Mouse (Mus musculus) layer of hippocampus, adult 2 months (tissue): ENCODE data around the gene Mdga1. TPM values are rescaled to one million over a fixed set of nuclear protein-coding genes. Genes with fewer than 3 reads are reported as not detected.

Experiments used
- DNase-seq, 2 experiments: peaks; one replicate each; pipeline ENCODE4 v3.0.0; 2022; ENCODE audit warnings: low spot score in 2 of 2
- H3K27ac ChIP-seq: fragments of 200-600 bp; 2 replicates; pipeline ENCODE4 v1.8.1; 2022
- H3K4me3 ChIP-seq: fragments of 200-600 bp; 2 replicates; pipeline ENCODE4 v1.8.1; 2022; ENCODE audit warnings: mild to moderate bottlenecking
- CTCF ChIP-seq: fragments of 200-600 bp; conservative IDR thresholded peaks from 2 replicates; pipeline ENCODE4 v1.8.1; 2022; ENCODE audit warnings: antibody characterized with exemption, mild to moderate bottlenecking, moderate library complexity
- total RNA-seq, 2 experiments: library from RNA; stranded (reverse); gene quantifications; 2 replicates each; pipeline ENCODE4 v1.2.3; 2021

Gene Mdga1
- total RNA-seq, 2 experiments from 2014 or later = 70.1 to 73.8 TPM

DNA sequence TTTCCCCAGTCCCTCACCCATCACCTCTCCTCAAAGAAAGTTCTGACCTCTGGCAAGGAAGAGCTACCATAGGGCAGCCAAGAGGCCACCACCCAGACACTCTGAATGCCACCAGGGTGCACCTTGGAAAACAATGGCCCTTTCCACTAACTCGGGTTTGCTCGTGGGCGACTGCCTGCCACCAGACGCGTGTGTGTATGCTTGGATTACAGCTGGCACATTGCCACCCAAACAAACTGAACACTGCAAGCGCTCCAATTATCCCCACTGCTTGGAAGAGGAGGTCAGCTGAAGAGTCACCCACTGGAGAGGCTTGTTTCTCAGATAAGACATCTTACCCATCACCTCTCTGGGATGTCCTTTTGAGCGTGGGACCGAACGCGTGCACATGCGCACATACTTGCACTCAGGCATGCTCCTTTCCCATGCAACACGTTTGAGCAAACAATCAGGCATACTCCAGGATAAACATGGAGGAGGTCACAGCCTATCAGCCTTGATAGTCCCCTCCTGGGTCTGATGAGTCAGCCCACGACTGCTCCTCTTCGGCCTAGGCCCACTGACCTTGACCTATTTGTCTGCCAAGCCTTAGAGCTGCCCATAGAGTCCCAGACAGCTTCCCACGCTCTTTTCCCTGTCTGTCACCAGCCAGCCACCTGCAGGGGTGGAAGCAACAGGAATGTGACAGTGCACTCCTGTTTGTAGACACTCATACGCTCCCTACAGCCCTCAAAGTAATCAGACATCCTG is 67.3 kb downstream of the Mdga1 start:
- TF ChIP-seq CTCF = no peak

GRCm38 (mm10) chr17:29900289-29900688 is 69.6 kb downstream of the Mdga1 start:
- DNase-seq = no peak
- no peak overlapping the region for H3K27ac ChIP-seq
- no peak for TF ChIP-seq CTCF

More for the DNA sequence above, 67.3 kb downstream of the Mdga1 start:
- H3K4me3 ChIP-seq = no peak overlapping the region
- H3K27ac ChIP-seq = no peak overlapping the region
- DNase-seq = no peak

GRCm38 (mm10) chr17:29896181-29897054 is 73.5 kb downstream of the Mdga1 start:
- no peak overlapping the region for H3K4me3 ChIP-seq
- no peak for DNase-seq
- H3K27ac ChIP-seq = no peak overlapping the region
- peak; percentile 46 for TF ChIP-seq CTCF

More at GRCm38 (mm10) chr17:29900289-29900688, 69.6 kb downstream of the Mdga1 start:
- H3K4me3 ChIP-seq = no peak overlapping the region

GRCm38 (mm10) chr17:29895566-29895965 is 74.3 kb downstream of the Mdga1 start:
- no peak for TF ChIP-seq CTCF

DNA sequence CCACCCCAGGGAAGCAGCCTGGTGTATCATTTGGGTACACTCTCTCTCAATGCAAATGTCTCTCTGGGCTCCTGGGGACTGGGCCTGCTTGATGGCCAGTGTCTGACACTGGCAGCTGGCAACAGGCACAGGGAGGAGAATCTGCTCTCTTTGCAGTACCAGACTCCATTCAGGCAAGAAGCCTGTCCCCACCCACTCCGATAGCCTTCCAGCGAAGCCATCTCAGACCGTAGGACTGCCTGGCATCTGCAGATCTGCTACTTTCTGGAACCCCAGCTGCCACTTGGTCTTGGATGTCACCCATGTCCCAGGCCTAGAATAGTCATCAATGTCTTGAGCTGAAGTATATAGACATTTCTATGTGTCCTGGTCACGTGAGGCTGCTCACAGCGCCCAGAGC is 74.9 kb downstream of the Mdga1 start:
- DNase-seq = no peak
- TF ChIP-seq CTCF = no peak
- no peak overlapping the region for H3K4me3 ChIP-seq
- H3K27ac ChIP-seq = no peak overlapping the region

More at GRCm38 (mm10) chr17:29895566-29895965, 74.3 kb downstream of the Mdga1 start:
- Histone ChIP-seq H3K27ac (no peak overlapping the region), H3K4me3 (no peak overlapping the region)
- no peak for DNase-seq

DNA sequence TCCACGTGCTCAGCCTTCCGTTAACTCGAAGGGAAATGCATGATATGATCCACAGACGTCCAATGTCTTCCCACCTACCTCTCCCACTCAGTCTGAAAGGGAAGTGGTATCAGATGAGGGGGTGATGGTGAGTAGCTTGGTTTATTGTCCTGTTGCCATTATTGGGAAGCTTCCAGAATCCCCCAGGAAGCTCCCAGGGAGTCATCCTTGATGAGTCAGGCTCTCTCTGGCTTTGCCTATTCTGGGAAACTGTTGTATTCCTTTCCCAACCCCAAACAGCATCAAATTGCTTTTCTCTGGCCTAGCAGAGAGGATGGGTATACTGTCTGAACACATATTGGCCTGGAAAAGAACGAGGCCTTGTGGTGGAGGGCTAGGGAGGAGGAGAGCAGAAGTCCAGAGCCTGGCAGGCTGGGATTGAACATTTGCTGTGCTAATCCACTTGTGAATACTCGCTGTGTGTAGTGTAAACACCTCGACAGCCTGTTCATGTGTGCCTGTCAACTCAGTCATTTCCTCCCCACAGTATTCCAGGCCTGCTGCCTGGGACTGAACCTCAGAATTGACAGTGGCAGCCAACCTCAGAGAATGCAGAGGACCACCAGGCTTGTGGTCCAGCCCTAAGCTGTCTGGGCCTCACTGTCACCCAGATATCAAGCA is 79.3 kb downstream of the Mdga1 start:
- peak overlapping the region; percentile 1; the same call in 1 of the 2 replicates for H3K27ac ChIP-seq
- TF ChIP-seq CTCF = no peak
- no peak for DNase-seq

DNA sequence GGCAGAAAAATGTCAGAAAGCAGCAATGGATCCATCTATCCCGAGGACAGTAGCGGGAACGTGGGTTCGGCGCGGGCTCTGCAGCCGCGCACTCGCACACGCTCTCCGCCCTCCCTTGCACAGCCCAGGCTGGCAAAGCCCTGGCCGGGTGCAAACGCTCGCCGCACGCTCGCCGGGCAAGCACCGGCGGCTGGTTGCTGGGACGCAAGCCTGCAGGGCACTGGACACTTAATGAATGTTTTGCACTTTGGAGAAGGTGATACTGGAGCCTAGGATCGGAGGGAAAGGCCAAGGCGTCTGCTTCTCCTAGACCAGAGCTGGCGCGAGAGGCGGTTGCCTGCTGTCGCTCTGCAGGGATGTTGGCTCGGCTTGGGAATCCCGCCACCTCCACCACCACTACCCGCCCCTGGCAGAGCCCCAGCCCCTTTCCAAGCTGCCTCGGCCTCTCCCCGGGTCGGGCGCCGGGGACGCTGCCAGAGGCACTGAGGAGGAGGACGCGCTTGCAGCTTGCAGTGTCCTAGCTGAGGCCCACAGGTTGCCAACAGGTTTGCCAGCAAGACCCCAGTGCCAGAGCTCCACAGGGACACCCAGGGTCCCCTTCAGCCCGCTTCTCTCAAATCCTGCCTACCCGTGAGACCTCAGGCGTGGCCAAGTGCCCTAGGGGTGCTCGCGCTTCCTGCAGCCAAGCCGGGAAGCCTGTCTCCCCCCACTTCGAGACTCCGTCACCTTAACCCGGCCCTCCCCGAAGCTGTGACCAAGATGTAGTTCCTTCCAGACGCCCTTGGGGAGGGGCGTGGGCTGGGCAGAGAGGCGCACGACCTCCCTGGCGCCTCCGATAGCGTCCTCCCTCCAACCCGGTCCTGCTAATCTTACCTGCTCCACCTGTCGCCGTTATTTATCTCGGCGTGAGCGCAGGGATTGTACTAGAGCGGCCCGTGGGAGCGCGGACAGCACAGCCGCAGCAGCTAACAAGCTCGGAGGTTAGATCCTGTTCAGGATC is 80.6 kb downstream of the Mdga1 start:
- peak in 1 of 2 experiments; percentile 50 for DNase-seq
- H3K27ac ChIP-seq = peak overlapping the region; percentile 92
- peak overlapping the region; percentile 64 for H3K4me3 ChIP-seq
- TF ChIP-seq CTCF = no peak

More for the DNA sequence above, 79.3 kb downstream of the Mdga1 start:
- H3K4me3 ChIP-seq = no peak overlapping the region

DNA sequence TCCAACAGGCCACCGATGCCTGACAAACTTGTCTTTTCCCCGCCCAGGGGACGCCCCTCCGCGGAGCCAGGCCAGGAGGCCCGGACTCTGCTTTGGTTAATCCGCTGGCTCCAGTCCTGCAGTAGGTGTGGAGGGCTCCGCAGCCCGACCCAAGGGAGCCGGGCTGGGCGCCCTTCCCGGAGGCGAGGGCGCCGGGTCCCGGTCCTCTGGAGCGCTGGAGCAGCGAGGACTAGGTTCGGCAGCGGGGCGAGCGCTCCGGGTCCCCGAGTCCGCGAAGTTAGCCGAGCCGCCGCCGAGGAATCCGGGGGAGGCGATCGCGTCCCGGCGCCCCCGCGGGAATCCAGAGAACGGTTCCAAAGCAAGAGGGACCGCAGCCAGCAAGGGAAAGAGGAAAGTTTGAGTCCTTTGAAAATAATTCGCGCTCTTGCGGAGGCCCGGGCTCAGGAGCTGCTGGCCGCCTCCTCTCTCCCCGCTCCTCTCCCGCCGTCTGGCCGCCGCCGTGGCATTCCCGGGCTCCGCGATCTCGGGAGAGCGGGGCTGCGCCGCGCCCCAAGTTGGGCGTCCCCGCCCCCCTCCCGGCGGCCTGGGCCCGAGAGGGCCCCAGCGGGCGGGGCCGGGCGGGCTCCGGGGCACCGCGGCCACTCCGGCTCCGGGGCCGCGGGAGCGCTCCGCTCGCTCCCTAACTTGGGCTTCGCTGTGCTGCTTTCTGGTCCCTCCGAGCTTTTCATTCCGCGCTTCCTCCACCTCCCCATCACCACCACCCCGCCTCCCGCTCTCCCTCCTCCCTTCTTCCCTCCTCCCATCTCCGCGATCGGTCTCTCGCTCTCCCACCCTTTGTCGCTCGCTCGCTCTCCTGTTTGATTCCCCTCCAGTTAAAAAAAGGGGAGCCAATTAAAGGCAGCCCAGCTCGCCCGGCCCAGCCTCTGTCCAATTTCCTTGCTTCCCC is 81.7 kb downstream of the Mdga1 start:
- Histone ChIP-seq H3K27ac (peak overlapping the region; percentile 92), H3K4me3 (peak overlapping the region; percentile 64)
- no peak for TF ChIP-seq CTCF
- peak; percentile 73 to 84 for DNase-seq

DNA sequence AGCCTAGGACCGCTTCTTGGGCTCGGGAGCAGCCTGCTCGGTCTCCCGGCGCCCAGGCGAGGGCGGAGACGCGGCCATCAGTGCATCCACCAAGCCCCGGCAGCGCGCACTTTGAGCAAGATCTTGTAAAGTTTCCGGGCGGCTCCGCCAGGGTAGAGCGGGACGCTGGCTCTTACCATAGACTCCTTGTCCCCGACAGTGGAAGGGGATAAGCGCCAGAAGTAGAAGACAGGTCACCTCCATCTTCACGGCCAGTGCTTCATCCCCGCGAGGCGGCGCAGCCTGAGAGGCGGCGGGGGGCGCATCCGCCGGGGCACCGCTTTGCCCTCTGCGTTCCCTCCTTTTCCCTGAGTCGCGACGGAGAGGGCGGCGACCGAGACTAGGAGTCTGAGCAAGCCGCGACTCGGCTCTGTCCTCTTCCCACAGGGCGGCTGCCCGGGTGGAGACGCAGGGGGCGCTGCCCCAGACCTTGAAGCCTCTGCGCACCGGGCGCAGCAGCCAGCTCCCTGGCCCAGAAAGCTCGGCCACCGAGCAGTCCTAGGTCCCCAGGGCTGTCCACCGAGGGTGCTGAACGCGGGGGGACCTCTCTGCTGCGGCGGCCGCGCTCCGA is 82.5 kb downstream of the Mdga1 start:
- TF ChIP-seq CTCF = peak; percentile 56
- peak overlapping the region; percentile 64 for H3K4me3 ChIP-seq
- peak in 1 of 2 experiments; percentile 25 for DNase-seq

DNA sequence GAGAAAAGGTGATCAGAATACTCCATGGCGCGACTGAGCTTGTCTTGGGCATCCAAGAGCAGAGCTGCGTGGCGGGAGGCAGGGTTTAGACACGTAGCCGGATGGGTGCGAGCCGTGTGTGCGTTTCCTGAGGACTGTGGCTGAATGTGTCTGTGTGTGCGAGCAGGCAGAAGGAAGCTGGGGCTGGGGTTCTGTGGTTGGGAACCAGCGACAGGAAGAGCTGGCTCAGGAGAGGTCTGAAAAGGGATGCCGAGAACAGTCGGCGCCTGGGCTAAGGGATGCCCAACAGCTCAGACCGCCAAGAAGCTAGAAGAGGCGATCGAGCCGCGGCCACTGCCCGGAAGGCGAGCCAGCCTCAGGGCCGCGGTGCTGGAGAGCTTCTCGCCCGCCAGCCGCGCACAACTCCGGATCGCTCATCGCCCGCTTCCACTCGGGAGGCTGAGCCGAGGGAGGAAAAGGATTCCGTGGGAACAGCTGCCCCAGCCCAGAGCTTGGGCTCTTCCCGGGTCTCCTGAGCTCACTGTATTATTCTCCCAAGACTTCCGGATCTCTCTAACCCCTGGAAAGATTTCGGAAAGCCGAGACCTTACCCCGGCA is 83.1 kb downstream of the Mdga1 start:
- Histone ChIP-seq H3K4me3 (peak overlapping the region; percentile 64), H3K27ac (peak overlapping the region; percentile 85)
- no peak for TF ChIP-seq CTCF
- peak in 1 of 2 experiments; percentile 32 for DNase-seq

More for the DNA sequence above, 82.5 kb downstream of the Mdga1 start:
- H3K27ac ChIP-seq = peak overlapping the region; percentile 85
